Mouse (Mus musculus): ENCODE data around the gene Zp3. TPM values are rescaled to one million over a fixed set of nuclear protein-coding genes. Genes with fewer than 3 reads are reported as not detected.

Gene Zp3
- polyA plus RNA-seq, 1 experiment from 2014 or later, result 1.7 TPM

- H3K36me3 ChIP-seq, result peaks cover 20% of the 10 kb centered on the region; the same call in 1 of the 2 replicates
- H3K27me3 ChIP-seq (replicated peaks), result no peaks in the 10 kb centered on the region
- ATAC-seq (ENCODE audit: insufficient read depth, low FRiP score, low read depth), result no peak
- H3K9ac ChIP-seq, result no peak overlapping the region
- no peaks in the 10 kb centered on the region for H3K9me3 ChIP-seq
- H3K4me3 ChIP-seq (replicated peaks), result no peak overlapping the region
- no peak overlapping the region for H3K4me2 ChIP-seq
- 77% methylated on average over 10 of the region's 10 CpGs for WGBS
- 0 out of 2 replicates have a peak, but pooled peaks cover 5% of the 10 kb centered on the region for H3K4me1 ChIP-seq
- peak overlapping the region; percentile 87 for H3K27ac ChIP-seq
These were observed 35.7 kb downstream of the Zp3 start for GRCm38 (mm10) chr5:136015586-136015985.

GRCm38 (mm10) chr5:136016014-136016876 lies 36.3 kb downstream of the Zp3 start:
- Histone ChIP-seq H3K27me3 (replicated peaks) (no peaks in the 10 kb centered on the region), H3K9ac (no peak overlapping the region), H3K9me3 (no peaks in the 10 kb centered on the region), H3K27ac (peak overlapping the region; percentile 87), H3K4me2 (no peak overlapping the region), H3K4me3 (replicated peaks) (no peak overlapping the region), H3K36me3 (peaks cover 19% of the 10 kb centered on the region; the same call in 1 of the 2 replicates), H3K4me1 (0 out of 2 replicates have a peak, but pooled peaks cover 5% of the 10 kb centered on the region)
- 59% methylated on average over 10 of the region's 10 CpGs for WGBS
- peak; percentile 79 for ATAC-seq (ENCODE audit: insufficient read depth, low FRiP score, low read depth)

DNA sequence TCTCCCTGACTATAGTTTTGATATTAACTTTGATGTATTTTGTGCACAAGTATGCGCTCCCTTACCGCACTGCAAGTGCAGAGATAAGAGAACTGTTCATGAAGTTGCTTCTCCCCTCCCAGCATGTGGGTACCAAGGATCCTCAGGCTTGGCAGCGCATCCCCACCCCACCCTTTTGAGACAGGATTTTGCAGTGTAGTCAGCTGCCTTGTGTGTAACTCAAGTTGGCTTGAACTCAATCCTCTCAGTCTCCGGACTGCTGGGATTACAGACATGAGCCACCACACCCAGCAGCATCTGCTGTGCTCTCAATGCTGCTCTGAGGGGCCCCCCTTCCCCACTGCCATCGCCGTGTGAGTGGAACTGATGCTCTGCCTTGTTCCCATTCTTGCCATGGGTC lies 37.4 kb downstream of the Zp3 start:
- H3K36me3 ChIP-seq, result peaks cover 13% of the 10 kb centered on the region; the same call in 1 of the 2 replicates
- no peaks in the 10 kb centered on the region for H3K9me3 ChIP-seq
- H3K4me3 ChIP-seq (replicated peaks), result no peak overlapping the region
- ATAC-seq (ENCODE audit: insufficient read depth, low FRiP score, low read depth), result no peak
- no peak overlapping the region for H3K4me2 ChIP-seq
- no peak overlapping the region for H3K9ac ChIP-seq
- 77% methylated on average over 6 of the region's 6 CpGs for WGBS
- H3K27me3 ChIP-seq (replicated peaks), result no peaks in the 10 kb centered on the region
- H3K27ac ChIP-seq, result 0 out of 2 replicates have a peak overlapping the region, but pooled peaks have one; percentile 87
- 0 out of 2 replicates have a peak, but pooled peaks cover 5% of the 10 kb centered on the region for H3K4me1 ChIP-seq

GRCm38 (mm10) chr5:136018726-136019125 lies 38.8 kb downstream of the Zp3 start:
- Histone ChIP-seq H3K4me3 (replicated peaks) (no peak overlapping the region), H3K27me3 (replicated peaks) (no peaks in the 10 kb centered on the region), H3K36me3 (peaks cover 8% of the 10 kb centered on the region; the same call in 1 of the 2 replicates), H3K27ac (no peak overlapping the region), H3K9ac (no peak overlapping the region), H3K4me1 (0 out of 2 replicates have a peak, but pooled peaks cover 5% of the 10 kb centered on the region), H3K4me2 (no peak overlapping the region), H3K9me3 (no peaks in the 10 kb centered on the region)
- 84% methylated on average over 2 of the region's 2 CpGs for WGBS
- no peak for ATAC-seq (ENCODE audit: insufficient read depth, low FRiP score, low read depth)

- Histone ChIP-seq H3K9ac (no peak overlapping the region), H3K36me3 (peaks cover 4% of the 10 kb centered on the region; the same call in 1 of the 2 replicates), H3K4me1 (0 out of 2 replicates have a peak, but pooled peaks cover 5% of the 10 kb centered on the region), H3K4me3 (replicated peaks) (no peak overlapping the region), H3K27ac (no peak overlapping the region), H3K27me3 (replicated peaks) (no peaks in the 10 kb centered on the region), H3K9me3 (no peaks in the 10 kb centered on the region), H3K4me2 (no peak overlapping the region)
- no peak for ATAC-seq (ENCODE audit: insufficient read depth, low FRiP score, low read depth)
- 37% methylated on average over 1 of the region's 1 CpGs for WGBS
These were observed 40.0 kb downstream of the Zp3 start for GRCm38 (mm10) chr5:136019907-136020306.

- Histone ChIP-seq H3K27me3 (replicated peaks) (no peaks in the 10 kb centered on the region), H3K4me3 (replicated peaks) (no peak overlapping the region), H3K9ac (no peak overlapping the region), H3K27ac (no peak overlapping the region), H3K4me1 (no peaks in the 10 kb centered on the region), H3K9me3 (no peaks in the 10 kb centered on the region), H3K4me2 (no peak overlapping the region), H3K36me3 (peaks cover 32% of the 10 kb centered on the region; the same call in 1 of the 2 replicates)
- ATAC-seq (ENCODE audit: insufficient read depth, low FRiP score, low read depth), result no peak
- 74% methylated on average over 3 of the region's 3 CpGs for WGBS
These were observed 45.8 kb downstream of the Zp3 start for GRCm38 (mm10) chr5:136025712-136026111.

DNA sequence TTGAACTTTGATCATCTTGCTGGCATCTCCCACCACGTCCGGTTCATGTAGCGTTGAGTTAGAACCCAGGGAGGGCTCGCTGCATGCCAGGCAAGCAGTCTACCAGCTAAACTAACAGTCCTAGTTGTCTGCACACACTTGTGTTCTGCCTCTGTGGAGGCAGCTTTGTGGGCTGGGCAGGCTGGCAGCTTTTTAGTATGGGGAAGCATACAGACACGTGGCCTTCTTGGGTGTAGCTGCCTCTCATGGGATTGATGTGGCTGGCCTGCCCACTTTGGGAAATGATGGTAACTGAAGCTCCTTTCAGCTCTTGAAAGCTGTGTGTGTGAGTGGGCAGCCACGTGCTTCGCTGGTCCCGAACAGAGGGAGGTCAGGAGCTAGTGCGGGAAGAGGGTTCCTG lies 47.0 kb downstream of the Zp3 start:
- no peaks in the 10 kb centered on the region for H3K27me3 ChIP-seq (replicated peaks)
- peaks cover 33% of the 10 kb centered on the region for H3K36me3 ChIP-seq
- ATAC-seq (ENCODE audit: insufficient read depth, low FRiP score, low read depth), result no peak
- H3K4me3 ChIP-seq (replicated peaks), result no peak overlapping the region
- no peaks in the 10 kb centered on the region for H3K9me3 ChIP-seq
- no peaks in the 10 kb centered on the region for H3K4me1 ChIP-seq
- H3K27ac ChIP-seq, result no peak overlapping the region
- no peak overlapping the region for H3K9ac ChIP-seq
- 89% methylated on average over 9 of the region's 9 CpGs for WGBS
- no peak overlapping the region for H3K4me2 ChIP-seq

DNA sequence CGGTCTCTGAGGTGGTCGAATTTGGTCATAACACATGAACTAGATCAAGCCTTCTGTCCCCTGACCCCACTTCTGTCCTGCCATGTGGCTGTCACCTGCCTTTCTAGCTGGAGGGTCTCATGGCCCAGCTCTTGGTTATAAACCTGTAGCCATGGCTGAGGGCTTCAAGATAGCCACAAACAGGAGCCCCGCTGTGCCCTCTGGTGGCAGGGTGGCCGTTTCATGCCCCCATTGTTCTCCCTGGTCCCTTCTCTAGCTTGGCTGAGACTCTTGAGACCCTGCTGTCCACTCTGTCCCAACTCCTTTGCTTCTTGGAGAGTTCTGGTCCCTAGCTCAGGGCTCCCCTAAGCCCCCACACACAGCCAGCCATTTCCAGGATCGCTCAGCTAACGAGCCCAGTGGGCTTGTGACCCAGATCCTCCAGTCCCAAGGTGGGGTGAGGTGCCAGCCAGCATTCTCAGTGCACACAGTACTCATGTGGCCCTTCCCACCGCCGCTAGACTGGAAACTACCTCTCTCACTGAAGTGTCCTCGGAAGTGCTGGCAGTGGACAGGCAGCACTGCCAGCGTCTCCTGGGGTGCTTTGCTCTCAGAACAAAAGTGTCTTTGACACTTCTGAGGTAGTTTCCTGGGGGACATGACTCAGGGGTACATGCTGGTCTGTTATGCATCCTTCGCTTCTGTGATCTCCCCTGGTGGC lies 47.9 kb downstream of the Zp3 start:
- Histone ChIP-seq H3K4me1 (no peaks in the 10 kb centered on the region), H3K27ac (no peak overlapping the region), H3K4me2 (no peak overlapping the region), H3K4me3 (replicated peaks) (no peak overlapping the region), H3K9ac (no peak overlapping the region), H3K36me3 (peaks cover 37% of the 10 kb centered on the region), H3K27me3 (replicated peaks) (no peaks in the 10 kb centered on the region), H3K9me3 (no peaks in the 10 kb centered on the region)
- 75% methylated on average over 11 of the region's 11 CpGs for WGBS
- ATAC-seq (ENCODE audit: insufficient read depth, low FRiP score, low read depth), result no peak

- Histone ChIP-seq H3K27ac (no peak overlapping the region), H3K9me3 (no peaks in the 10 kb centered on the region), H3K9ac (no peak overlapping the region), H3K4me3 (replicated peaks) (no peak overlapping the region), H3K4me2 (no peak overlapping the region), H3K27me3 (replicated peaks) (no peaks in the 10 kb centered on the region), H3K4me1 (0 out of 2 replicates have a peak, but pooled peaks cover 6% of the 10 kb centered on the region), H3K36me3 (peaks cover 16% of the 10 kb centered on the region)
- ATAC-seq (ENCODE audit: insufficient read depth, low FRiP score, low read depth), result no peak
- 74% methylated on average over 4 of the region's 4 CpGs for WGBS
These were observed 55.0 kb downstream of the Zp3 start for GRCm38 (mm10) chr5:136034868-136035267.

DNA sequence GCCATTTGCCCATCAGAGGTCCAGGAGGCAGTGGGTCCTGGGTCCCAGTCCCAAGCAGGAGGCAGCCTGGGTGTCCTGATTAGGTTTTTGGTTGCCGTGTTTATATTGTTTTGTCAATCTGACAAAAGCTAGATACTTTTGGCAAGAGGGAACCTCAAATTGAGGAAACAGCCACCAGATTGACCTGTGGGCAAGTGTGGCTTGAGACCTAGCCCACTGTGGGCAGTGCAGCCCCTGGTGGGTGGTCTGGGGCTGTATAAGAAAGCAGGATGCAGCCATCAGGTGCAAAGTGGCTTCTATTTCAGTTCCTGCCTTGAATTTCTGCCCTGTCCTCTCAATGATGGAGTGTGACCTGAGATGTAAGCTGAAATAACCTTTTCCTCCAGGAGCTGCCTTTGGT lies 55.4 kb downstream of the Zp3 start:
- H3K36me3 ChIP-seq, result peaks cover 12% of the 10 kb centered on the region
- ATAC-seq (ENCODE audit: insufficient read depth, low FRiP score, low read depth), result no peak
- 77% methylated on average over 1 of the region's 1 CpGs for WGBS
- no peak overlapping the region for H3K4me3 ChIP-seq (replicated peaks)
- no peak overlapping the region for H3K27ac ChIP-seq
- H3K4me1 ChIP-seq, result 0 out of 2 replicates have a peak, but pooled peaks cover 6% of the 10 kb centered on the region
- H3K27me3 ChIP-seq (replicated peaks), result no peaks in the 10 kb centered on the region
- H3K9ac ChIP-seq, result no peak overlapping the region
- H3K9me3 ChIP-seq, result no peaks in the 10 kb centered on the region
- no peak overlapping the region for H3K4me2 ChIP-seq

DNA sequence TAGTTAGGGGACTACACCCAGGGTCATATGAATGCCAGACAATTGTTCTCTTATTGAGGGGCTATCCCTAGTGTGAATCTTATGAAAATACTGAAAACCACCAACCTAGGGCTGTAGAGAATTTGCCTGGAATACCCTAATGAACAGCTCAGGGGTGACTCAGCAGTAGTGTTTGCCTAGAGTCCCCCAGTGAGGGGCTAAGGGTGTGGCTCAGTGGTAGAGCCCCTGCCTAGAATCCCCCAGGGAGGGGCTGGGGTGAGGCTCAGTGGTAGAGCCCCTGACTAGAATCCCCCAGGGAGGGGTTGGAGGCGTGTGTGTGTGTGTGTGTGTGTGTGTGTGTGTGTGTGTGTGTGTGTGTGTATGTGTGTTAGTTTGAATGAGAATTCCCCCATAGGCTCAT lies 56.8 kb downstream of the Zp3 start:
- 0 out of 2 replicates have a peak, but pooled peaks cover 6% of the 10 kb centered on the region for H3K4me1 ChIP-seq
- no peak overlapping the region for H3K4me2 ChIP-seq
- H3K4me3 ChIP-seq (replicated peaks), result no peak overlapping the region
- 78% methylated on average over 1 of the region's 1 CpGs for WGBS
- peaks cover 9% of the 10 kb centered on the region; the same call in 1 of the 2 replicates for H3K36me3 ChIP-seq
- no peaks in the 10 kb centered on the region for H3K27me3 ChIP-seq (replicated peaks)
- no peaks in the 10 kb centered on the region for H3K9me3 ChIP-seq
- no peak overlapping the region for H3K27ac ChIP-seq
- ATAC-seq (ENCODE audit: insufficient read depth, low FRiP score, low read depth), result no peak
- no peak overlapping the region for H3K9ac ChIP-seq
